Mouse (Mus musculus) embryo, embryonic 11.5 days (tissue): ENCODE data around the gene Gm4744.
"Not testable (repeated sequence)": the region's sequence is repeated elsewhere in the genome, so short reads cannot be mapped to it uniquely, and the experiment has no call there.

ENCODE experiments used
- DNase-seq: peaks from one replicate; pipeline ENCODE4 v3.0.0-alpha.2; 2012; ENCODE audit warnings: low read depth, low spot score

Gm4744 gene

DNA sequence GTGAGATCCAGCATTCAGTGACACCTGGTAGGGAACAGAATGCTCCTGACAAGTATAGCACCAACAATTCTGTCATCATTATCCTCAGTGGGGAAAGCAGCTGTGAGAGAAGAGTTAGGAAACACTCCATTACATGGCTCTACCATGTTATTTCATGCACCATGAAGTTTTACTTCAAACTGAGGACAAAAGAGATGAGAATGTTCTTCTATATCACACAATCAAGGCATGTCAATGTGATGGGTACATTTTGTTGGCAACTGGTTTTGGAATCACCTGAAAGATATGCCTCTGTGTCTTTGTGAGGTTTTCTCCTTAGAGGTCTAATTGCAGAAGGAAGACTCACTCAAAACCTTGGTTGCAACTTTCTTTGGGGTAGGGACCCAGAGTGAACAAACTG lies at the start of gene Gm4744:
Gene Gm4744, minus strand, starts transcription at position 101 of the 400 bp plus-strand sequence.
- no peak for DNase-seq

- not testable (repeated sequence) for DNase-seq
These were observed 47.7 kb upstream of the Gm4744 start, which contains the start of gene Gm2663 for GRCm38 (mm10) chr6:40999379-40999778. Gm2663 (minus strand) TSS chr6:40999479.

GRCm38 (mm10) chr6:40964454-40964853 lies 12.8 kb upstream of the Gm4744 start, which contains the start of gene 1810009J06Rik:
1810009J06Rik (plus strand) TSS chr6:40964754.
- DNase-seq = not testable (repeated sequence)

- no peak for DNase-seq
These were observed 2.0 kb upstream of the Gm4744 start for GRCm38 (mm10) chr6:40953716-40954115.

- DNase-seq = no peak
These were observed 11.2 kb downstream of the Gm4744 start, which contains the start of gene 1700074P13Rik for GRCm38 (mm10) chr6:40940457-40940856. 1700074P13Rik (minus strand) TSS chr6:40940557.

GRCm38 (mm10) chr6:40919954-40920353 lies 31.7 kb downstream of the Gm4744 start:
- DNase-seq = no peak

DNA sequence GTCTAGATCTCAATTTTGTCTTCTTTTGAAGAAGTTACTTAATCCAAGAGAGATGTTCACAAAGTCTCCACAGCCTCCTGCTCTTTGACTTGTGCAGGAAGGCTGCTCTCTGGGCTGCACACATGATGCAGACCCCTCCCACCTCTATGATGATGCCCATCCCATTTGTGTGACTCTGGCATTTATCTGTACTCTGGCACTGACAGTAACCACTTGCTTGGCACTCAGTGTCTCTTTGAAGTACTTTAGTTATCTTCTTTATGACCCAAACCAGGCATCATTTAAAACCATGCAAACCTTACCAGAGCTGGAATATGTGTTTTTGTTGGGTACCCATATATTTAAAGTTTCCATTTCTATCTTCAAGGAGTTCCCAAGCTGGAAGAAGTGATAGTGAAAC lies 51.4 kb downstream of the Gm4744 start, which contains the start of gene Prss58:
Gene Prss58, minus strand, starts transcription at position 101 of the 400 bp plus-strand sequence.
- DNase-seq = no peak
